Mouse (Mus musculus) brain, embryonic 18.5 days (tissue): ENCODE data around the gene BC030867.

Source experiments
- DNase-seq: peaks from one replicate; pipeline ENCODE4 v3.0.0-alpha.2; 2012; ENCODE audit warnings: low read depth, low spot score

Gene BC030867

DNA sequence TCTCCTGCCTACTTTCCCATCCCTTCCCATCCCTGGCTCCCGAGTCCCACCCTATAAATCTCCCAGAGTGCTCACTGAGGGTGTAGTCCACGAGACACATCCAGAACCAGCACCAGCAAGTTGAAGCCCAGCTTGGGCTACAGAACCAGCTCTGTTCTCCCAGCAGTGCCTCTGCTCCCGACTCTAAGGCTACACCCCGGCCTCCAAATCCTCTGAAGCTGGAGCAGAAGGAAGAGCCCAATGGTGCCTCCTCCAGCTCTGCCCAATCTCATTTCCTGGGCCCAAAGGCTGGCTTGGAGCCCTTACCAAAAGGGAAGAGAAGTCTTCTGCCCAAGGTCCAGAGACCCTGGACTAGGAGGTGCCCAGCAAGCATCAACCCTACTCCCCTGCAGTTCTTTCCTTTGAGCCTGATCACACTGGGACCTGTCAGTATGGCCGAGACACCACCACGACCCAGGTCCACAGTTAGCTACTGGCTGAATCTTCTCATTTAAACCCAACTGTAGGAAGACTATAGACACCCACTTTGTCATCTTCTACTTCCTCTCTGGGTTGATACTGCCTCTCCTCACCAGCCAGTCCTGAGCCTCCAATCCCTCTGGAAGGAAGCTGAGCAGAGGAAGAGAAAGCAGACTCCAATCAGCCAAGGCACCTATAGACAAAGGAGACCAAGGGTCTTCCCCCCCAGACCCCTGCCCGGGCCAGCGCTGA is 27.3 kb upstream of the BC030867 start:
- no peak for DNase-seq

DNA sequence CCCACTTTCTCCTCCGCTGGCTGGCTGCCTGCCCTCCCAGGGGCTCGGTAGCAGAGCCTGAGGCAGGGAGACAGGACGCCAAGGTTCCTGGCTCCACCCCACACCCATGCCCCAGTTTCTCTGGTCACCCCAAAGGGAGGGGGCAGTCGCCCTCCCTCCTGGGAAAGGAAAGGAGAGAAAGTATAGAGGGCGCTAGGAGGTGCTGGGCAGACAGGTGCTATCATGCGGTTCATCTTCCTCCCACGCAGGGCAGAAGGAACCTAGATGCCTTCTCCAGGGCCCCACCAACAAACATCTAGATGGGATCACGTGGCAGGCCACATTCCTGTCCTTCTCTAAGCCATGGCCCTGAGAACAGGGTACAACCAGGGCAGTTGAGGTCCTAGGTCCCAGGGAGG is 26.7 kb upstream of the BC030867 start:
- no peak for DNase-seq

DNA sequence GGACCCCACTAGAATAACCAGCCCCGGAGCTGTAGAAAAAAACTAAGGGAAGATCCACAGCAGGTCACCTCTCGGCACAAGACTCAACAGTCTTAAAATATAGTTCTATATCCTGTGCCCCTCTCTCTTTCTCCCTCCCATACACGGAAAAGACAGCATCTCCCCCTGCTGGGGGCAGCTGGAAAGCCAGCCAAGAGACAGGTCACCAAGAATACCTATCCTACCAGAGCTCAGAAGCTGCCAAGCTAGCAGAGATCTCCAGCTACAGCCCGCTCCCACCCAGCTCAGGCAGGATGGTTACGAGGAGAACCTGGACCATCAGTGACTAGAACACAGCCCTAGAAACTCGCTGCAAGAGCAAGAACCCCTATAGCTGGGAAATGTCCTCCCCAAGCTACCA is 25.5 kb upstream of the BC030867 start:
- DNase-seq: no peak

DNA sequence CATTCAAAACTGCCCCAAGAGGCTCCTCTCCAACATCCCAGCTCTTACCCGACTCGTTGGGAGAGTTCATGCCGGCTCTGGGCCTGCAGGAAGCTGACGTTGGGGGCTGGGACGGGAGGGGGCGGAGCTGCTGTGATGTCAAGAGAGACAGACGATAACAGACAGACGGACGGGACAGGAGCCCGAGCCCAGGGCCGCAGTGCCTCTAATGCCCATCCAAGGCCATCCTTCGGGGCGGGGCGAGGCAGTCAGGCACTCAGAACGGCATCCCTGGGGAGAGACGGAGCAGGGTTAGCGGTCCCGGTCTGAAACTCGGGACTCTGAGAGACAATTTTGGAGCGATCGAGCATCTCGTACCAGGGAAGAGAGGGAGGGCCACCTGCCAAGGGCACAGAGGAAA is 24.0 kb upstream of the BC030867 start:
- DNase-seq: no peak

DNA sequence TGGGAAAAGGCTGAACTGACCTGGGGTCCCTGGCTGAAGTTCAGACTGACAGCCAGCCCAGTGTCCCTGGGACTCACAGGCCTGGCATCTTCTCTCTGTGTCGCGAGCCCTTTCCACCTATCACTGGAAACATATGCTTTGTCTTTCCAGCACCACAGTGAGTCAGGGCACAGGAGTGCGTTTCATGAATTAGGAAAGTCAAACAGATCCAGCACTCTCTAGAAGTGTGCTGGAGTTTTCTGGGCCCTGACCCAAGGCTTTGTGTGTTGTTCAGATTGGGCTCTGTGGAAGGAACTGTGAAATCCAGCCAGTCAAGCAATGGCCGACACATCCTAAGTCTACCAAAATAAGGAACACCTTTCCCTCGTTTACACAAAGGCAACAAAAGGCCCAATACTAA is 23.5 kb upstream of the BC030867 start:
- DNase-seq: no peak

DNA sequence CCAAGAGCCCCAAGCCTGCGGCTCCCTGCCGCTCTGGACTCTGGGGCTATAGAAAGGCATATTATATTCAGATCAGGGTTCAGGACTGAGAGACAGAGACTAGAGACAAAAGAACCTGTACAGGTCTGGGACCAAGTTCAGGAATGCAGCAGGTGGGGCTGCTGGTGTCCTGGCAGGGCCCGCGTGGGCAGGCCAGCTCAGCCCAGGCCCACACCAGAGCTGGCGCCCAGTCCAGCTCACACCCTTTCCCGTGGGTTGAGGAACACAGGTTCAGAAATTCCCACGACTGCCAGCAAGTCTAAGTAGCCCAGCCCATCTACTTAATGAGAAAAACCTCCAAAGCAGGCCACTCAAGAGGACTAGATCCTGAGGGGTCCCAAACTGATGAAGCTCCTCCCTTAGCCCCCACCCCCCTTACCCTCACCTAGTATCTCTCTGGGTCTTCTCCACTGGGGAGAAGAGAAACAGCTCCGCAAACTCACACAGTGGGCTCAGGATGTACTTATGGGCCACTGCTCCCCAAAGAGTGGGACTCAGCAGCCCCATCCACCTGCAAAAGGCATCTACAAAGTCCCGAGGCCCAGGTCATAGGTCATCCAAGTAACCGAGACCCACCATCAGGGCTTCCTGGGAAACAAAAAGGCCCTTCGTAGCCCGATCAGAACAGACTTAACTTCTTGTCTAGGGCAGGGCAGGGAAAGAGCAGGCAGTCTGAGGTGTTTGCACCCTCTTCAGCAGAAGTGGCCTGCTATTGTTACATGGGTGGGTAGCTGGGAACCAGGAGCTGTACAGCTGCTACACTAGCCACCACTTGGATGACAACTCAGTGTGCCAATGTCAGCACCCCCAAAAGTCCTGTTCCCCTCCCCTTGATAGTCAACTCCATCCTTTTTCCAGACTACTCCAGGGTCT is 22.4 kb upstream of the BC030867 start:
- DNase-seq: no peak

DNA sequence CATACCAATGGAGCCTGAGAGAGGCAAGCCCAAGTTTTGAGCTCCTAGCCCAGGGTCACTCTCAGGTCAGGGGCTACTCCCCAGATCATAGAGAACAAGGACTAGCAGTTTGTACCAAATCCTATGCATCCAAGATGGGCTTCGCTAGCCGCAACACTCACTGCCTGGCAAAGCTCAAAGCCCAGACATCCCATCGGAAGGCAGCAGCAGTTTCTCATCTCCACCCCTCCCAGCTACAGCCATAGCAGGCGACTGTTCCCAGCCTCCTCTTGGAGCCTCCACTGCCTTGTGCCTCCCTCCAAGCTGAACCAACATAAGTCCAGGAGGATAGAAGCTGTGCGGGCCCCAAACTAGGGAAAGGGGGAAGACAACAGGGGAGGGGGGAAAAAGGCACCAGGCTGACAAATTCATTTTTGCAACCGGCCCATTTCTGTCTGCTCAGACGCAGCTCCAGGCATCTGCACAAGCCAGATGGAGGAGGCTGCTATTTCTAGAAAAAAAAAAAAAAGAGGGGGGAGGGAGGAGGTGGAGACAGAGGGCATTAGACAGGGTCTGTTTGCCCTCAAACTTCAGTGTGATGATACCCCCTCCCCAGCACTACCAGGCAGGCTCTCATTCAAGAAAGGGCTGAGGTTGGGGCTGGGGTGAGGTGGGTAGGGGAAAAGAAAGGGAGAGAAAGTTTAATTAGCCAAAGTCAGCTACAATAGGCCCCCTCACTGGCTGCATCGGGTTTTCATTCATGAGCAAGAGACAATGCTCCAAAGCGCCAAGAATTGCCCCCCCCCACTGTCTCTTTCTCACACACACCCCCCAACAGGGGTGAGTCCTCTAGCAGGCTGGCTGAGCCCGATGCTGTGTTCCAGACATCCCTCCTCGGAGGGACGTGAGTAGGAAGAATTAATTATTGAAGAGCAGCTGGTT is 21.2 kb upstream of the BC030867 start:
- DNase-seq: no peak

DNA sequence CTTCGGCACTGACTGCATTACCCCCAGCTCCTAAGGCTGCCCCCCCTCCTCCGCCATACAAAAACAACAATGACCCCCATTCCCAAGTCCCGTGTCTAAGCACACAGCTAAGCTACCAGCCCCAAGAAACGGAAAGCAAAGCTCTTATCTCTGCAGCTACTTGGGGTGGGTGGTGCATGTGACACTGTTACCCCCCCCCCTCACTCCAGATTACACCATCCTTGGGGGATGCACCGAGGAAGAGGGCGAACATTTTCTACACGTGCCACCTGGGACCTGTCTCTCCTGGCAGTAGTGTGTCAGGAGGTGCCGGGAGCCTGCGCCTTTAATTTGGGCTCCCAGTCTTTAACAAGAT is 20.5 kb upstream of the BC030867 start:
- no peak for DNase-seq

DNA sequence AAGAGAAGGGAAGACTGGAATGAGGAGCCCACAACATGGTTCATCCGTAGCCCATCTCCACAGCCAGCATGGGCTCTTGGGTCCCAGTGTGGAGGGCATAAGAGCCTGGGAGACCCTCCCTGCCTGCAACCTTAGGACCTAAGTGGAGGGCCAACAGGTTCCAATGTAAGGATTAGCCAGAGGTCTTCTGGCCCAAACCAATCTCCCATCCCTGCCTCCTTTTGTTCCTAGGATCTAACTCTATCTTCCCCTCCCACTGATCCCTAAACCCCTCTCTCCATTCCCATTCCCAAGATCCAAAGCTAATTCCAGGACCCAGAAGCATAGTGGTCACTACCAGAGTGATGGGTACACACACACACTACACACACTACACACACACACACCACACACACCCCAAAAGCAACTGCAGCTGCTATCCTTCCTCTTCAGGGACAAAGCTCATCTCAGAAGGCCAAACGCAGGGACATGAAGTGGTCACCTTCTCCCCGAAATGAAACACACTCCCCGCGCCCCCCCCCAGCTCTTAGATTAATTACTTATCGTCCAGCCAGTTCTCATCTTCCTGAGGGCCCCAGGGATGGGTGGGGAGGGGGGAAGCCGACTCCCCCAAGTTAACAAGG is 19.9 kb upstream of the BC030867 start:
- no peak for DNase-seq

DNA sequence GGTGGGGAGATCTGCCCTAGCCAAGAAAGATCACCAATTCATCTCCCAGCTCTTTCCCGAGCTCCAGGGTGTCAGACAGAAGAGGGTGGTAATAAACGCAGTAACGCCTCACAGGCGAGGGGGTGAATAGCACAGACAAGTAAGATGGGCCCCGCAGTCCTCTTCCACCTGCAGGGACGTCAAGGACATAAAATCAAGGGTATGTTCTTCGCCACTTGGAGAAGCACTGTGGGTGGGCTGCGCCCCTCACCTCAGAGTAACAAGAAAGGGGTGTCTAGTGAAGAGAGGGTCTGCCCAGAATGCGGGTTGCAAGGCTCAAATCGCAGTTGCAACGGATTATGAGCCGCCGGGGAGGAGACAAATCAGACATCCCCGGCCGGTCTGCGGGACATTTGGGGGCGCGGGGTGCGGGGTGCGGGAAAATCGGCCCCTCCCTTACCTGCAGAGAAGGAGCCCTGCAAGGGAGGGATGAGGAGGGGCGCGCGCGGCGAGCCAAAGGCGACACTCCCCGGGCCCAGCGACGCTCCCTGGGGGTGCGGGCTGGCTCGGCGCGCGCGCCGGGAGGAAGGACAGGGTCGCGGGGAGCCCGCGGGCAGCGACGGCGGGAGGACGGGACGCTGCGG is 19.2 kb upstream of the BC030867 start:
- DNase-seq: no peak

DNA sequence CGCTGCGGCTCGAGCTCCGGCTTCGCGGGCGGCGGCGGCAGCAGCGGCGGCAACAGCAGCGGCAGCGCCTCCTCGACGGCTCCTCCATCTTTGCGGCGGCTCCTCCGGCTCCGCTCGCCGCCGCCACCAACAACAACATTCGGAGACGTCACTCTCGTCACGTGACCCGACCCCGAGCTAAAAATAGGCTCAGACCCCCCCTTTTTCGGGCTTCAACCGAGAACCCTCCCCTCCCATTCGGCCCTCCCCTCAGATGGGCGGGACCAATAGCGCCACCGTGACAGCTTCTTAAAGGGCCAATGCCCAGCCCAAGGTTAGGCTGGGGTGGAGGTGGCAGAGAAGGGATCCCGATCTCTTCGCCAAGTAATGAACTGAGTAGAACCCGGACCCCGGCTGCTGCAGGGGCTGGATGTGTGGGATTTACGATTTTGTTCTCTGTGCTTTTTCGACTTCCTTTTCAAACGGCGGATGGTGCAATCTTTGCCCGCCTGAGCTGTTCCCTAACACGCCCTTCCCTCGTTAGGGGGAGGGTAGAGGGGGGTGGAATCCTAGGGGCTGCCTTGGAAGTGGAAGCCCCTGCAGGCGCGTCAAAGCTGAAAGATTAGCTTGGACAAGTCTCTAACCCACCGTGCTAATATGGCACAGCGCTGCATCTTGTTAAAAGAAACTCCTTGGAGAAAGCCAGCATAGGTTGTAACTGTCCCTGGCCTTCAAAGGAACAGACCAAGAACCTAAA is 18.5 kb upstream of the BC030867 start, which contains the start of gene Hdac5:
TSS of gene Hdac5 (minus strand) at position 161 of the 736 bp plus-strand sequence.
- DNase-seq: peak; percentile 97

DNA sequence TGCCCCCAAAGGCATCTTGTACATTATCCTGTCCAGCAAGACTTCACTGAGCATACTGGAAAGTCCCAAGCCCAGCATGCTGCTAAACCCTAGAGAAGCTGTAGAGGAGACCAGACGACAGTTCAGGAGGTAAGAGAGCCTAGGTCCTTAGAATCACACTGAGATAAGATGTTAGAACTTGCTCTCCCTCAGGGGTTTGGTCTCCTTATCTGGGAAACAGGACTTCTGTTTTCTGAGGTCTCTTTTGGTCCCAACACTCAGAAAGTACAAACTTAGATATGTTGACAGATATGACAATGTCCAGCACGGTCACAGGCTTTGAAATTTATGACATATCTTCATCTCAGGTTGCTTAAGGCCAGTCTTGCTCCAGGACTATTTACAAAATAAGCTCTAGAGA is 12.7 kb upstream of the BC030867 start:
- DNase-seq: no peak

DNA sequence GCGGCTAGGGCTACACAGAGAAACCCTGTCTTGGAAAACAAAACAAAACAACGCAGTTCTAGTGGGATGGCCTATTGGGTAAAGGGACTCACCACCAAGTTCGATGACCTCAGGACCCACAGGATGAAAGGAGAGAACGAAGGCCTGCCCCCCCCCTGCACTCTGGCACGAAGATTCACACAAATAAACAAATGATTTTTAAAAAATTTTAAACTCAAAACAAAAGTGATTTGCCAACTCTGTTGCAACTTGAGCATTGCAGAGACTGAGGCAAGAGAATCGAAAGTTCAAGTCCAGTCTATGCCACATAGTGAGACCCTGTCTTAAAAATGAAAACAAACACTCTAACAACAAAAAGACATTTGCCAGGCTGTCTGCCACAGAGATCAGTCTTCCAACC is 8.0 kb upstream of the BC030867 start:
- DNase-seq: no peak

DNA sequence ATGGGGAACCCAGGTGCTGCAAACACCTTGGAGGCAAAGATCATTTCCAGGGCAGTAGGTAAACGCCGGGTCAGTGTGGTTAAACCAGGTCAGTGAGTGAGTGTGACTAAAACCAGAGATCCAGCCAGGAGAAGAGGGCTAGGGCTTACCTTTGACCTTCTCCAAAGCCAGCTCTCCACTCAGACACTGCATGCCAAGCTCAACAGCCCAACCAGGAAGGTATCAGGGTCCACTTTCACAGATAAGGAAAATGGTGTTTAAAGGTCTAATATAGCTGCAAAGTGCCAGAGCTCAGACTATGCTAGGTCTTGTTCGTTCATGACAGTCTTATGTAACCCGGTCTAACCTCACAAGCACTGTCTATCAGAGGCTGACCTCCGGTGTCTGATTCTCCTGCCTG is 7.4 kb upstream of the BC030867 start:
- DNase-seq: no peak

DNA sequence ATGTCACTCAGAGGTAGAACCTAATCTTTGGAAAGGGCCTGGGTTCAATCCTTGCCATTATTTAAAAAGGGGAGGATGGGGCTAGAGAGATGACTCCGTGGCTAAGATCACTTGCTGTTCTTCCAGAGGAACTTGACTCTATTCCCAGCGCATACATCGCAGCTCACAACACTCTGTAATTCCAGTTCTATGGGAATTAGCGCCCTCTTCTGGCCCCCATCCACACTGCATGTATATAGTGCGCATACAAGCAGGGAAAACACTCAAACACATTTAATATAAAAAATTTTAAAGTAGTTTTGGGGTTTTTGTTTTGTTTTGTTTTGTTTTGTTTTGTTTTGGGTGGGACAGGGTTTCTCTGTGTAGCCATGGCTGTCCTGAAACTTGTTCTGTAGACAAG is 6.8 kb upstream of the BC030867 start:
- DNase-seq: no peak

DNA sequence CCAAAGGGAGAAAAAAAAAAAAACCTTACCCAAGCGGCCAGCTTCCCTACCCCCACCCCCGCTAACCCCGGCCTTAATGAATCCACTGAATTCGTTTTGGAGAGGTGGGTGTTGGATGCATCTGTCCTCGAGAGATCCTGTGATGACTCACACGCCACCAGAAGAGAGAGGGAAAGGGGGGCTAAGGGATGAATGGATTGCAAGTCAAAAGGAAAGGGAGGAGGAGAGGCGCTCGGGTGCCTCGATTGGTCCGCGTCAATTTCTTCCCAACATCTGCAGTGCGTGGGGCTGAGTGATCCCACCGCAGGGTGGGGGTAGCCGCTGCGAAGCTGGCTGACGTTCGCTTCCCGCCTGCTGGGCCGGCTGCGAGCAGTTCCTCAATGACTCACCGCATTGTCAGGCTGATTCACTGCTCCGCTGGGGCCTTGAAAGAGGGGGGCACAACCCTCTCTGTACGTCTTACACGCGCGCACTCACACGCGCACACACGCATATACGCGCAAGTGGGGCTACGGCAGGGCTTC is 3.7 kb upstream of the BC030867 start:
- peak; percentile 56 for DNase-seq

DNA sequence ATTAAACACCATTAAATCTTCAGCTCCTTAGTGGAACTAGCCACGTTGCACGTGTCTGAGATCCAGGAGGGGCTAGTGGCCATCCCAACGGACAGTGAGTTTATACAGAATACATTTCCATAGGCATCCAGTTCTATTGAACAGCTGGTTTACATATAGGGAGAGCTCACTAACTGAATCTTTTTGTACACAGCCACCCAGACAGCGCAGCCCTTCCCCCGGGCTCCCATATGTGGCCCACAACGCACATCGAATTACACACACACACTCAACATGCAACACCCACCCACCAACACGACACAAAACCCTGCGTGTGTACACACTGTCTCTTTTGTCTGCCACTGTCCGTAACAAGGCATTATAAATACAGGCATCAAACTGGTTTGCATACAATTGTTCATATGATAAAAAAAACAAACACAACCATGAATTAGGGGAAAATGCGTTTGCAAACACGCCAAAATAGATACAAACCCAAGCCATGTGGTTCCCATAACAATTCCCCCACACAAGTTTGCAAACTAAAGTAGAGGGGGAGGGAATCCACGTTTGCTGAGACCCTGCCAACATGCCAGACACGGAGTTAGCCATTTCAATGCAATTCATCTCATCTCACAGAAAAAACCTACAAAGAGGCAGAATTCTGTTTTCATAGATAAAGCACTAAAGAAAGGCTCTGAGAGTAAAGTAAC is 3.0 kb upstream of the BC030867 start:
- DNase-seq: no peak

DNA sequence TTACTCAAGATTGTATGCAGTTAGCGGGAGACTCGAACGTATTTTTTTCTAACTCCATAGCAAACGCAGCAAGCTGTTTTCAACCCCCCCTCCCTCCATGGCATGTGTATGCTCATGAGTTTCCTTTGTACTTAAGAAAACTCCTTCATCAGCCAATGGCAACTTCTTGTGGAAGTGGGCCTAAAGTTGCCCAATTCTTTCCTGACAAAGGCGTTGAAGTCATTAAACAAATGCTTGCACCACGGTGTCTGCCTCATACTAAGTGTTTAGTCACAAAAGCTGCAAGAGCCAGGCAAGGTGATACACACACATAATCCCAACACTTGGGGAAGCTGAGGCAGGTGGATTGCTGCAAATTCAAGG is 2.4 kb upstream of the BC030867 start:
- no peak for DNase-seq

DNA sequence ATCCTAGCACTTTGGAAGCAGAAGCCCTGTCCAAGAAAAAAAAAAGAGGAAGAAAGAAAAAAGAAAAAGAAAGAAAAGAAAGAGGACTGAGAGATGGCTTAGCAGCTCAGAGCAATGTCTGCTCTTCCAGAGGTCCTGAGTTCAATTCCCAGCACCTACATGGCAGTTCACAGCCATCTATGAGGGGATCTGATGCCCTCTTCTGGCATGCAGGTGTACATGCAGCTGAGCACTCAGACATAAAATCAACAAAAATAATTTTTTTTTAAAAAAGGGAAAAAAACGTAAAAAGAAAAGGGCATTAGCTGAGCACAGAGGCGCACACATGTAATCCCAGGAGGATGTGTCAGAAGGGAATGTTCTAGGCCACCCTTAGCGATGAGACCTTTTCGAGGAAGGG is 1.8 kb upstream of the BC030867 start:
- DNase-seq: no peak
